Mouse (Mus musculus) myocyte (in vitro differentiated cells): ENCODE data around the gene Plod1. TPM values are rescaled to one million over a fixed set of nuclear protein-coding genes. Genes with fewer than 3 reads are reported as not detected.

Source experiments
- polyA plus RNA-seq: library from polyadenylated mRNA; unstranded; fragments of >200 nt; fragmentation: generic; extraction: Trizol; gene quantifications from one replicate; pipeline ENCODE4 v1.2.1, GENCODE M21; 2012; ENCODE audit warnings: missing spikeins

Gene Plod1
- polyA plus RNA-seq, 1 experiment, result 77.2 TPM

Other genes starting within 250 kb of the Plod1 start
- not detected for gene Zfp534, start 234.2 kb downstream of the Plod1 start, polyA plus RNA-seq
- 0.01 TPM for gene Zfp984, start 127.0 kb downstream of the Plod1 start, polyA plus RNA-seq
- 0.66 TPM for gene Zfp933, start 88.4 kb downstream of the Plod1 start, polyA plus RNA-seq
- gene Miip, start 68.0 kb downstream of the Plod1 start, polyA plus RNA-seq, result 11.0 TPM
- gene Fv1, start 67.8 kb downstream of the Plod1 start, polyA plus RNA-seq, result 3.7 TPM
- 75.8 TPM for gene Mfn2, start 32.1 kb downstream of the Plod1 start, polyA plus RNA-seq
- gene 2510039O18Rik, start 4.1 kb upstream of the Plod1 start, polyA plus RNA-seq, result 49.9 TPM
- 0.26 TPM for gene Nppb, start 49.0 kb upstream of the Plod1 start, polyA plus RNA-seq
- gene Nppa, start 64.0 kb upstream of the Plod1 start, polyA plus RNA-seq, result not detected
- 19.6 TPM for gene Clcn6, start 102.1 kb upstream of the Plod1 start, polyA plus RNA-seq
- gene Mthfr, start 102.3 kb upstream of the Plod1 start, polyA plus RNA-seq, result 31.8 TPM
- 10.9 TPM for gene Agtrap, start 151.3 kb upstream of the Plod1 start, polyA plus RNA-seq
- gene Mad2l2, start 193.6 kb upstream of the Plod1 start, polyA plus RNA-seq, result 31.0 TPM
- 0.04 TPM for gene Draxin, start 193.9 kb upstream of the Plod1 start, polyA plus RNA-seq
- 89.7 TPM for gene Fbxo6, start 215.4 kb upstream of the Plod1 start, polyA plus RNA-seq
- gene Fbxo44, start 223.7 kb upstream of the Plod1 start, polyA plus RNA-seq, result 3.1 TPM
- 0.85 TPM for gene Fbxo2, start 223.9 kb upstream of the Plod1 start, polyA plus RNA-seq